Mouse (Mus musculus): ENCODE measurements around the gene Erbin. TPM values are rescaled to one million over a fixed set of nuclear protein-coding genes. Genes with fewer than 3 reads are reported as not detected.

The Erbin gene
- total RNA-seq, 1 experiment: 10.6 TPM

- TF ChIP-seq CHD2 (IDR thresholded peaks at IDR 0.05; ENCODE audit: low read depth, low read length) (no peak), MAFK (IDR thresholded peaks at IDR 0.05; ENCODE audit: insufficient read depth, low read depth, low read length) (no peak), ZNF384 (IDR thresholded peaks at IDR 0.05; ENCODE audit: low read depth, low read length) (no peak), ZC3H11A (IDR thresholded peaks at IDR 0.05; ENCODE audit: borderline replicate concordance, low read depth, low read length) (no peak), HCFC1 (IDR thresholded peaks at IDR 0.05; ENCODE audit: borderline replicate concordance, insufficient read depth, low read length) (no peak)
- Histone ChIP-seq H3K4me1 (ENCODE audit: control insufficient read depth in 2 of 2, insufficient read depth in 2 of 2, low read length in 2 of 2, poor library complexity in 1 of 2) (no peaks in the 10 kb centered on the region), H3K9me3 (ENCODE audit: control insufficient read depth, insufficient read depth, low read depth, low read length) (no peaks in the 10 kb centered on the region; the same call in 1 of the 2 replicates), H3K27ac (ENCODE audit: insufficient read depth, low read depth, low read length, poor library complexity, severe bottlenecking) (no peak overlapping the region), H3K4me3 (ENCODE audit: insufficient read depth in 1 of 2, low read depth in 1 of 2, low read length in 2 of 2, poor library complexity in 1 of 2, severe bottlenecking in 1 of 2) (no peak overlapping the region), H3K9ac (ENCODE audit: insufficient read depth, low read depth, low read length, poor library complexity, severe bottlenecking) (no peak overlapping the region), H3K36me3 (ENCODE audit: control insufficient read depth, insufficient read depth, low read length, poor library complexity, severe bottlenecking) (no peaks in the 10 kb centered on the region)
- in situ Hi-C loops (cut with MboI; ENCODE audit: low sequenced_read_pairs in 2 of 2, unreplicated experiment in 2 of 2): no loop called here
- no peak for DNase-seq (ENCODE audit: low read depth, low spot score)
Observed at GRCm38 (mm10) chr13:103893065-103893464, 27.2 kb downstream of the Erbin start.

- no peak for DNase-seq (ENCODE audit: low read depth, low spot score)
- no peak overlapping the region for H3K9ac ChIP-seq (ENCODE audit: insufficient read depth, low read depth, low read length, poor library complexity, severe bottlenecking)
- no peaks in the 10 kb centered on the region; the same call in 1 of the 2 replicates for H3K9me3 ChIP-seq (ENCODE audit: control insufficient read depth, insufficient read depth, low read depth, low read length)
- no peaks in the 10 kb centered on the region for H3K36me3 ChIP-seq (ENCODE audit: control insufficient read depth, insufficient read depth, low read length, poor library complexity, severe bottlenecking)
- in situ Hi-C loops (cut with MboI; ENCODE audit: low sequenced_read_pairs in 2 of 2, unreplicated experiment in 2 of 2): no loop called here
- H3K4me1 ChIP-seq (ENCODE audit: control insufficient read depth in 2 of 2, insufficient read depth in 2 of 2, low read length in 2 of 2, poor library complexity in 1 of 2): no peaks in the 10 kb centered on the region
- TF ChIP-seq ZNF384 (IDR thresholded peaks at IDR 0.05; ENCODE audit: low read depth, low read length): no peak
- no peak for TF ChIP-seq MAFK (IDR thresholded peaks at IDR 0.05; ENCODE audit: insufficient read depth, low read depth, low read length)
- no peak for TF ChIP-seq ZC3H11A (IDR thresholded peaks at IDR 0.05; ENCODE audit: borderline replicate concordance, low read depth, low read length)
- TF ChIP-seq CHD2 (IDR thresholded peaks at IDR 0.05; ENCODE audit: low read depth, low read length): no peak
- TF ChIP-seq HCFC1 (IDR thresholded peaks at IDR 0.05; ENCODE audit: borderline replicate concordance, insufficient read depth, low read length): no peak
- no peak overlapping the region for H3K27ac ChIP-seq (ENCODE audit: insufficient read depth, low read depth, low read length, poor library complexity, severe bottlenecking)
- no peak overlapping the region for H3K4me3 ChIP-seq (ENCODE audit: insufficient read depth in 1 of 2, low read depth in 1 of 2, low read length in 2 of 2, poor library complexity in 1 of 2, severe bottlenecking in 1 of 2)
Observed at GRCm38 (mm10) chr13:103890038-103890437, 30.3 kb downstream of the Erbin start.

DNA sequence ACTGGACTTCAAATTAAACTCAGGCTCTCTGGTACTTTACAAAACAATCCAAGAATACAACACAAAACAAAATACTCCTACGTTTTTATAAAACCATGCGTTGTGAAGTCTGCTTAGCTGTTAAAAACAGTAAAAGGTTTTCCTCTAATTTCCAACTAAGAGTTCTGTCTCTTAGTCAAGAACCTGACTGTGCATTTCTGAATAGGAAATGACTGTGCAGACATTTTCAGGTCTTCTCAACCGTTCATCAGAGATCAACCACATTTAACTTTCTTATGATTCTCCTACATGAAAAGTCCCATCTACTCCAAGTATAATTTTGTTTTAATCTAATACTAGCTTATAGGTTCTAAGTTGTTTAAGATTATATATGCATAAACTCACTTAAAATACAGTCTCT lies 33.8 kb downstream of the Erbin start:
- Histone ChIP-seq H3K9me3 (ENCODE audit: control insufficient read depth, insufficient read depth, low read depth, low read length) (no peaks in the 10 kb centered on the region), H3K27ac (ENCODE audit: insufficient read depth, low read depth, low read length, poor library complexity, severe bottlenecking) (no peak overlapping the region), H3K9ac (ENCODE audit: insufficient read depth, low read depth, low read length, poor library complexity, severe bottlenecking) (no peak overlapping the region), H3K4me3 (ENCODE audit: insufficient read depth in 1 of 2, low read depth in 1 of 2, low read length in 2 of 2, poor library complexity in 1 of 2, severe bottlenecking in 1 of 2) (no peak overlapping the region), H3K4me1 (ENCODE audit: control insufficient read depth in 2 of 2, insufficient read depth in 2 of 2, low read length in 2 of 2, poor library complexity in 1 of 2) (no peaks in the 10 kb centered on the region), H3K36me3 (ENCODE audit: control insufficient read depth, insufficient read depth, low read length, poor library complexity, severe bottlenecking) (no peaks in the 10 kb centered on the region)
- in situ Hi-C loops (cut with MboI; ENCODE audit: low sequenced_read_pairs in 2 of 2, unreplicated experiment in 2 of 2): no loop called here
- no peak for DNase-seq (ENCODE audit: low read depth, low spot score)
- TF ChIP-seq HCFC1 (IDR thresholded peaks at IDR 0.05; ENCODE audit: borderline replicate concordance, insufficient read depth, low read length) (no peak), ZNF384 (IDR thresholded peaks at IDR 0.05; ENCODE audit: low read depth, low read length) (no peak), MAFK (IDR thresholded peaks at IDR 0.05; ENCODE audit: insufficient read depth, low read depth, low read length) (no peak), CHD2 (IDR thresholded peaks at IDR 0.05; ENCODE audit: low read depth, low read length) (no peak), ZC3H11A (IDR thresholded peaks at IDR 0.05; ENCODE audit: borderline replicate concordance, low read depth, low read length) (no peak)

DNA sequence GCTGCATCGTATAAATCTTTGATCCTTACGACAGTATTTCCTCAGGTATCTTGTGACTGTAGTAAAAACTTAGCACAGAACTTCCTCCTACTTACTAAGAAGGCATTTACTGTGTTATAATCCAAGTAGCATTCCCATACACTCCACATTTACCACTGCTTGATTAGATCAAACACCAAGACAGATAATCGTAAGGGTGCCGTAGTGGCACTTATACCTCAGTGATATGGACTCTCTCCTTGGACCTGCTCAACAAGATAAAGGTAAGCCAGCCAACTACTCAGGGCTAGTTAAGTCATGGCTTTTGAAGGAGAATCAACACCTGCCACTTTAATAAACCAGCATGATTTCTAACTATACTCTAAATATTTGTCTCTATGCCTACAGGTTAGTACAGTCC lies 39.1 kb downstream of the Erbin start:
- Histone ChIP-seq H3K36me3 (ENCODE audit: control insufficient read depth, insufficient read depth, low read length, poor library complexity, severe bottlenecking) (no peaks in the 10 kb centered on the region), H3K4me1 (ENCODE audit: control insufficient read depth in 2 of 2, insufficient read depth in 2 of 2, low read length in 2 of 2, poor library complexity in 1 of 2) (no peaks in the 10 kb centered on the region), H3K27ac (ENCODE audit: insufficient read depth, low read depth, low read length, poor library complexity, severe bottlenecking) (no peak overlapping the region), H3K9me3 (ENCODE audit: control insufficient read depth, insufficient read depth, low read depth, low read length) (no peaks in the 10 kb centered on the region), H3K9ac (ENCODE audit: insufficient read depth, low read depth, low read length, poor library complexity, severe bottlenecking) (no peak overlapping the region), H3K4me3 (ENCODE audit: insufficient read depth in 1 of 2, low read depth in 1 of 2, low read length in 2 of 2, poor library complexity in 1 of 2, severe bottlenecking in 1 of 2) (no peak overlapping the region)
- no peak for DNase-seq (ENCODE audit: low read depth, low spot score)
- in situ Hi-C loops (cut with MboI; ENCODE audit: low sequenced_read_pairs in 2 of 2, unreplicated experiment in 2 of 2): no loop called here
- TF ChIP-seq MAFK (IDR thresholded peaks at IDR 0.05; ENCODE audit: insufficient read depth, low read depth, low read length) (no peak), HCFC1 (IDR thresholded peaks at IDR 0.05; ENCODE audit: borderline replicate concordance, insufficient read depth, low read length) (no peak)

DNA sequence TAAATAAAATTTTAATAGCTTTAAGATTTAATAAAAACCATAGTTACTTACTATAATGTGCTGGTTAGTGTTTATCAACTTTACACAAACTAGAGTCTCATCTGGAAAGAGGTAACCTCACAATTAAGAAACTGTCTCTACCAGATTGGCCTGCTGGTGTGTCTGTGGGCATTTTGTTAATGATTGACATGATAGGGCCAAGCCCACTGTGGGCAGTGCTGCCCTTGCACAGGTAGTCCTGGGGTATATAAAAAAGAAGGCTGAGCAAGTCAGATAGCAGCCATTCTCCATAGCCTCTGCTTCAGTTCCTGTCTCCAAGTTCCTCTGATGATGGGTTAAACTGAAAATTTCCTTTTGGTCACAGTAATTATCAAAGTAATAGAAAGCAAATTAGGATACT lies 43.6 kb downstream of the Erbin start:
- DNase-seq (ENCODE audit: low read depth, low spot score): no peak
- Histone ChIP-seq H3K4me1 (ENCODE audit: control insufficient read depth in 2 of 2, insufficient read depth in 2 of 2, low read length in 2 of 2, poor library complexity in 1 of 2) (no peaks in the 10 kb centered on the region), H3K27ac (ENCODE audit: insufficient read depth, low read depth, low read length, poor library complexity, severe bottlenecking) (no peak overlapping the region), H3K9ac (ENCODE audit: insufficient read depth, low read depth, low read length, poor library complexity, severe bottlenecking) (no peak overlapping the region), H3K9me3 (ENCODE audit: control insufficient read depth, insufficient read depth, low read depth, low read length) (no peaks in the 10 kb centered on the region), H3K36me3 (ENCODE audit: control insufficient read depth, insufficient read depth, low read length, poor library complexity, severe bottlenecking) (no peaks in the 10 kb centered on the region), H3K4me3 (ENCODE audit: insufficient read depth in 1 of 2, low read depth in 1 of 2, low read length in 2 of 2, poor library complexity in 1 of 2, severe bottlenecking in 1 of 2) (no peak overlapping the region)
- TF ChIP-seq CHD2 (IDR thresholded peaks at IDR 0.05; ENCODE audit: low read depth, low read length) (no peak), ZC3H11A (IDR thresholded peaks at IDR 0.05; ENCODE audit: borderline replicate concordance, low read depth, low read length) (no peak), HCFC1 (IDR thresholded peaks at IDR 0.05; ENCODE audit: borderline replicate concordance, insufficient read depth, low read length) (no peak), MAFK (IDR thresholded peaks at IDR 0.05; ENCODE audit: insufficient read depth, low read depth, low read length) (no peak), ZNF384 (IDR thresholded peaks at IDR 0.05; ENCODE audit: low read depth, low read length) (no peak)
- in situ Hi-C loops (cut with MboI; ENCODE audit: low sequenced_read_pairs in 2 of 2, unreplicated experiment in 2 of 2): no loop called here

All from ES-E14 (cell line).